Mouse (Mus musculus) adrenal gland, postnatal 10 days (tissue): ENCODE measurements around the gene Jak3. TPM values are rescaled to one million over a fixed set of nuclear protein-coding genes. Genes with fewer than 3 reads are reported as not detected.

Experiments used
- DNase-seq: peaks from one replicate; pipeline ENCODE4 v3.0.0; 2021; ENCODE audit warnings: mixed read lengths
- long read RNA-seq, 2 experiments: library from polyadenylated mRNA; stranded (forward); transcript quantifications; one replicate each; pipeline ENCODE4 v2.0.0; 2021
- total RNA-seq, 2 experiments: library from RNA; stranded (reverse); gene quantifications; 2 replicates each; pipeline ENCODE4 v1.2.3; 2021

The Jak3 gene
- 10 to 100 TPM; 18.5 to 25.9 TPM for total RNA-seq
- long read RNA-seq, experiment 1, full-length matches to known transcripts = 15 of 48 reads
- long read RNA-seq, experiment 1, partial matches to known transcripts = 24 of 48 reads
- long read RNA-seq, experiment 1, other reads (novel, unspliced or antisense) = 9 of 48 reads
- long read RNA-seq, experiment 2, full-length matches to known transcripts = 19 of 37 reads
- long read RNA-seq, experiment 2, partial matches to known transcripts = 6 of 37 reads
- long read RNA-seq, experiment 2, other reads (novel, unspliced or antisense) = 12 of 37 reads

DNA sequence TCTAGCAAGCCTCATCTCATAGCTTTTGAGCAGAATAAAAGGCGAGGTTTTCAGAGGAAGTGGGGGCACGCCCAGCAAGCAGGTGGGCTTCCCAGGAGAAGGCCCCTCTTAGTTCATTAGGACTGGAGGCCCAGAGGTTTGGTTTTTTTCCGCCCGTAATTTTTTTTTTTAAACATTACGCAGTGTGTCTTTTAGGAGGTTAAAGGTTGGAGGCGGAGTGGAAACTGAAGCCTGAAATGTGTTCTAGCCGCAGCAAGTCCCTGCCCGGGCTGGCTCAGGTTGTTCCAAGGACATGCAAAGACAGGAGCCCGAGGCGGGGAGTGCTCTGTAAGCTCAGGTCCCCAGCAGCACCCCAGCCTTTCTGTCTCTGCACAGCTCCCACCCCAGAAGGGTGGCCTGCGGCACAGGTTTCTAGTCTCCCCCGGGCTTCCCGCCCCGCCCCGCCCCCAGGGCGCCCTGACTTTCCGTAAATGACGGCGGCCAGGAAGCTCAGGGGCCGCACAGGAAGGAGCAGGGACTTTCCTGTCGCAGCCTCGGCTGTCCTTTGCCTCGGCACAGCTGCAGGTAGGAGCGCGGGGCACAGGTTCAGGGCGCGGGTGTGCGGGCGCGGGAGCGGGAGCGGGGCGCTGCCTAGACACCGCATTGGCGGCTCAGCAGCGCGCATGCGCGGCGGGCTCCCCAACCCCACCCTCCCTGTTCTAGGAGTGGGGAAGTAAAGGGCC lies at the start of gene Jak3:
Gene Jak3 (plus strand): TSS at position 277 of the 722 bp plus-strand sequence.
- peak; percentile 76 for DNase-seq

DNA sequence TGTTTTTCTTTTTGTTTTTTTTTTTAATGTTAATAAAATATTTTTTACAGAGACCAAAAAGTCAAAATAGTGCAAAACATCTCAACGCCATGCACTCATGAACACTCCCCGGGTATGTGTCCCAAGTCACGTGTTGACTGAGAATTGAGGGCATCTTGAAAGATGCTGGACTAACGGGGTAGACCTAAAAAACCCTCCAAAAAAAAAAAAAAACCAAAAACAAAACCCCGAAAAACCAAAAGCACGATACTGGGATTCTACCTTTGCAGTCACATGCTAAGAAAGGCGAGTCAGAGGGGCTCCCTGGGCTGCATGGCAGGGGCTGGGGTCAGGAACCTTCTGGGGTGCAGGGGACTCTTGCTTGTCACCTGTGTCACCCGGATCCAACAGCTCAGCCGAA lies 49.3 kb upstream of the Jak3 start:
- DNase-seq = no peak

DNA sequence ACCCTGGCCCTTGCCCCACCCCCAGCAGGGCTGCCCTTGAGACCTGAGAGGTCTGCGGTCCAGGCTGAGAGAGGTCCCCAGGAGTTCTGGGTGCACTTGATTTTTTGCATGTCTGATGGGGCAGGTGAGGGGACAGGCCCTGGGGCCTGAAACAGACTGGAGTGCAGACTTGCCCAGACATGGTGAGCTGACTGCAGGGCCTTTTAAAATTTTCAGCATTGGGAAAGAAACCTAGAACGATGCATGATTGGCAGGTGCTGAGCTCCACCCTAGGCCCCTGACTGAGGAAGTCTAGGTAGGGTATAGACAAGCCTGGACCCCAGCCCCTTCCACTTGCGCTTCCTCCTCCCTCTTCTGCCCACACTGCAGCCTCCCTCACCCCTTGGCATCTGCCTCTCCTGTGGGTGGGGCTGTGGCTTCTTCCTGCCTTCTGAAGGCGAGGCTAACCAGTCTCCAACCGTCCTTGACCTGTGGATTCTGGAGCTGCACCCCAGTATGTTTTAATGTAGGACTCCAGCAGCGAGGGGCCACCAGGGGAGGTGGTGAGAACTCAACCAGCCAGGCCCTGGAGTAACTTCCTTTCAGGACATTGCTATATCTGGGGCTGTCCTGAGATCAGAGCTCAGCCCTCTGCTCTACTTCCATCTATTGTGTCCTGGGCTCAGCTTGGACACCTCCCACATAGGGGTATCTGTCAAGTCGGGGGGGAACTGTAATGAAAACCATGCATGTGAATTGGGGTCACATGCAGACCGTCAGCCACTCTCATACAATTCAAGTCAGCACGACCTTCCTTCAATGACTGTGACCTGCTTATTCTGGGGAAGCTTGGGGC lies 48.6 kb upstream of the Jak3 start:
- peak; percentile 26 for DNase-seq

DNA sequence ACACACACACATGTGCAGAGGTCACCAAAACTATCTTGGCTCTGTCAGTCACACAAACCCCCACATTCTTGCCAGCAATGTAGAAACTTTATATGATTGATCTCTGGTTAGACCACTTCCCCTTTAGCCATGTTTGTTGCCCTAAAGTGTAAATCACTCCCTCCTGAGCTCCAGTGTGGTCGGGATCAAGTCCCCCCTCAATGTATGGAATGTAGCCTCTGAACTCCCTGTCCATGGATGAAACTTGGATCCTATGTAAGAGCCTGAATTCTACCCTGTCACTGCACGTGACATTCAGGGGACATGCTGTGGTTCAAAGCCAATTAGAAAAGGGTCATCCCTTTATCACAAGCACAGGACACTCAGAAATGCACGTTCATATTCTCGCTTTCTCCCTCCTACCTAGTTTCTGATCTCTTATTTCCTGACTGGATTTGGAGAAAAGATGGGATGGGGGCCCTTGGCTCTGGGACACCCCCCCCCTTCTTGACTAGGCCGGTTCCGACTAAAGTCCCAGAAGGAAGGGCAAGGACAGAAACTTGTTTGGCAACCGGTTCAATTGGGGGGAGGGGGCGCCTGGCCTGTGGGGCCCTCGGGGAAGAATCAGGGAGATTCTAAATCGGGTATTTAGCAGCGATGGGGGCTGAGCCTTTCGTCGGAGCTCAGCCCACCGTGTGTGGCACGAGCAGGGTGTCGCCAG lies 47.5 kb upstream of the Jak3 start:
- DNase-seq = no peak

DNA sequence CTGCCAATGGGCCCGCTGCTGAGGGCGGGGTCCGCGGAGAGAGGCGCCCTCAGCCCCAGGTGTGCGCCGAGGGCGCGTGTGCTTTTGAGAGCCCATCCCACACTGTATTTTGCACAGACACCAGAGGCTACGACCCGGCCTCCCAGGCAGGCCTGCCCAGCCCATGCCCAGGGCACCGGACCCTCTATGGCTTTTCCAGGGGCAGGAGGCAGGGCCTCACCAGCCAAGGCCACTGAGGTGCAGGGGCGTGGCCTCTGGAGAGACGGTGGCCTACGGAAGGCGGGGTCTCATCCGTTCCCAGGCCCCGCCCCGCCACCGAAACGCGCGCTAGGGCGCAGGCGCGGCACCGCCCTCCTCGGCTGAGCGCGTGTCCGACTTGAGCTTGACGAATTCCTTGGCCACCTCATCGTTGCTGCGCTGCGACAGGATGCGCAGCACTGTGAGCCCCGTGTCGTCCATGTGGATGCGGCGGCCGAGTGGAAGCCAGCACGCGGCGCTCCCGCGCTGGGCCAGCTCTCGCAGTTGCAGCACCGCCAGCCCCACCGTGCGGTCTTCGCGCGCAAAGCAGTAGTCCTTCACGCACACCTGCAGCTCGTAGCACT lies 46.9 kb upstream of the Jak3 start:
- peak; percentile 98 for DNase-seq

DNA sequence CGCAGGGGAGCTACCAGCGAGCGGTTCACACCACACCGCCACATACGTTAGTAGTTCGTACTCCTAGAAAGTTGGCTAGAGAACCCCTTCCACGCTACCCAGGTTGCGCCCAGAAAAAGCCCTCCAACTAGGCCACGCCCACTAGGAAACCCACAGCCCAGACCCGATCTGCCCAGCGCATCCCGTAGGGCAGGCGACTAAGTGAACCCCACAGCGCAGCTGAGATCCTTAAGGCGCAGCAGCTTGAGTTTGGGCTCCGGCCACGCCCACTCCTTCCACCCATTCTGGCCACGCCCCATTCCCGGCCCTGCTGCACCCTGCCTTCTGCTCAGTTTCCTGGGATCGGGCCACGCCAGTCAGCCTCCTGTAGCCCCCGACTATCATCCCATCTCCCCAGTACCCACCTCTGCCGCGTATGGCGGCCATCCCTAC lies 46.3 kb upstream of the Jak3 start:
- DNase-seq = peak; percentile 69

DNA sequence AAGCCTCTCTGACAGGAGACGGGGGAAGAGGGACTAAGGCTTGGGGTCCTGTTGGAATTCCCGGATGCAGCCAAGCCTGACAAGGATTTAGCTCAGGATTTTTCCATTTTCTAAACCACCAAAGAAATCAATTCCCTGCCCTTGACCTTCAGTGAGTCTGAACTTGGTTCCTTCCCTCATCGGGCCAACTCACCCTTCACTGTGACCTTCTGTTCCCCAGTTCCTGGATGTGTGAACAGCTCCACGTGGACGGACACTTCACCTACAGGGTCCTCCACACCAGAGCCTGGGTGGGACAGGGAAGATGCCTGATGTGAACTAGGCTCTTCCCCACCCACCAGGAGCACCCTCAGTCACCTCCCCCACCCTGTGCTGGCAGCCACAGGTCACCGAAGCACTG lies 45.3 kb upstream of the Jak3 start:
- DNase-seq = no peak

DNA sequence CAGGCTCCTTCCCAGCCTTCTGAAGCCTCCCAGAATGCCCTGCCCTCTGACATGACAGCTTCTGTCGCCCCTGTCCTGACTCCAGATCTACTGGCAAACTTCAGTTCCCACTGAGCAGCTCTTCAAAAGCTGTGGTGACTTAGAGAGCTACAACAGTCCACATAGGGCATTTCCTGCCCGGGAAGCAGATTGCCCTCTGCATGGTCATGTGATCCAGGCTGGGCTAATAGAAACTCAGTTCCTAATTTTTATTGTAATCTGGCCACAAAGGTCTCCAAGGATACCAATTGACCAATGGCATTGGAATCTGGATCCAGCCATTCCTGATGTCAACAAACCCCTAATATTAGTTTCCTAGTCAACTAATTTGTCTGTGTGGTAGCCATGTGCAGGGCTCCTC lies 44.2 kb upstream of the Jak3 start:
- no peak for DNase-seq

DNA sequence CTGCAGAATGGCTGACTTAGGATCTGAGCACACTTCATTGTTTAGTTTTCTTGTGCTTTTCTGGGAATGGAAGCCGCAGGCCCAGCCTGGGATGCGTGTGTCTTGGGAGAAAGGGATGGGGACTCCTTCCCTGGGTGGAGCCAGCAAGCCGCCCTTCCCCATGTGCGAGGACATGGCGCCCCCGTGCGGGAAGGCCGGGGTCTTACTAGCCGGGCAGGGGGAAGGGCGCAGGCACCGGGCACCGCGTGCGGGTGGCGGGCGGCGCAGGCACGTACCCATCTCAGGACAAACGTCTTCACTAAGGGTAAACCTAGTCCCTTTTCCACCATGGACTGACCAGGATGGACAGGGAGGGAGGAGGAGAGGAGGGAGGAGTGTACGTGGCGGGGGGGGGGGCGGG lies 42.9 kb upstream of the Jak3 start:
- DNase-seq = peak; percentile 75

DNA sequence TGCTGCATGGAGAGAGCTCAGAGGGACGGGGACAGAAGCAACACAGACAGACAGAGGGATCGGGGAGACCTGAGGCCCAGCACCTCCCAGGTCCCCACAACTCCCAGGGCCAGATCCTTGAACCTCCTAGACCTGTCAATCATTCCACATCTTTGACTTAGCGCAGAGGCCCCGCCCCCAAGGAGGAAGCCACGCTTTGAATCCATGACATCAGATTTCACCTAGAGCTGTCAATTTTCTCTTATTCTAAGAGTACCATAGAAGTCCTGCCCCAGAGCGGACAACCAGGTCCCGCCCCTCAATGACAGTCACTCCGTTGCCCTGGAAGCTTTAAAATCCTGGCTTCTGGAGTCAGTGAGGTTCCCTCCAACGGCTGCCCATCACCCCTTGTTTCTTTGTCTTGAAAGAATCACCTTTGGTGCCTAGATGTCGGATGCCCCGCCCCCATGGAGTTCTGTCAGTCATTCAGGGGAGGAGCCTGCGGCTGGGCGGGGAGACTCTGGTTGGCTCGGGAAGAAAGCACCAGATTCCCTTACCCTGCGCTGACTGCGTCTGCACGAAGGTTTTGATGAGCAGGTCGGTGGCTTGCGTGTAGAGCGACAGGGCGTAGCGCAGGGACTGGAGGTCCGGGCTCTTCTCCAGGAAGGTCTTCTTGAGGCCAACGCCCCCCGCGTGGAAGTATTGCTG lies 42.0 kb upstream of the Jak3 start:
- peak; percentile 79 for DNase-seq

DNA sequence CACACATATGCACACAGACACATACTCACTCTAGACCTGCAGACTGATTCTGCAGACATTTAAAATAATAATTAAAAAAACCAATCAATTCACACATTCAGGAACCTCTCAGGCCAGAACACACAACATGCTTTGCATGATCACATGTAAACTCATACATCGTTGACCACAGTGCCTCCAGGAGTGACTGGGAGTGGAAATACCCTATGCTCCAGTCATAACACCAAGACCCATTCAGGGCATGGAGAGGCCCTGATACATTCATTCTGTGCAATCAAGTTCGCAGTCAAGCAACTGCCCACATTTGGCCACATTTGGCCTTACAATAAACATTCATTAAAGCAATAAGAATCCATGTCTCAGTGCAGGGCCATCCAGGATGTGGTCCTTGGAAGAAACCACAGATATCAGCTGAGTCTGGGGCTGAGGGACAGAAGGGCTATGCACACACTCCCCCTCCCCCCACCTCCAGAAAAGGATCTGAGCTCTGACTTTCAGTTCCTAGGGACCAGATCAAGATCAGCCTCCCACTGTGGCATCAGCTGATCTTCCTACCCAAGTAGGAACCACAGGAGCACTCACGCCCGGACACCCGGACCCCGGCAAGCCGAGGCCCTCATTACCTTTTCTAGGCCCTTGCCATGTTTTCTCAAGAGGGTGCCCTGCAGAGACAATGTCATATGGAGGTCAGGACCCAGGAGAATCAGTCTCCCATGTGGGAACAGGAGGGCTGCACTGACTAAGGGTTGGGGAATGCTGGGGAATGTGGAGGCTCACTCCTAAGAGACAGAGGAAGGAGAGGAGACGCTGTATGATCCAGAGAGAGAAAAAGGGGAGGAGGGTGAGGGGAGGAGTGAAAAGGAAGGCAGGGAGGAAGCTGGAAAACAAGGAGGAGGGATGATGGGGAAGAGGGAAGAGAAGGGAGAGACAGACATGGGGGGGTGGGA lies 38.7 kb upstream of the Jak3 start:
- no peak for DNase-seq

DNA sequence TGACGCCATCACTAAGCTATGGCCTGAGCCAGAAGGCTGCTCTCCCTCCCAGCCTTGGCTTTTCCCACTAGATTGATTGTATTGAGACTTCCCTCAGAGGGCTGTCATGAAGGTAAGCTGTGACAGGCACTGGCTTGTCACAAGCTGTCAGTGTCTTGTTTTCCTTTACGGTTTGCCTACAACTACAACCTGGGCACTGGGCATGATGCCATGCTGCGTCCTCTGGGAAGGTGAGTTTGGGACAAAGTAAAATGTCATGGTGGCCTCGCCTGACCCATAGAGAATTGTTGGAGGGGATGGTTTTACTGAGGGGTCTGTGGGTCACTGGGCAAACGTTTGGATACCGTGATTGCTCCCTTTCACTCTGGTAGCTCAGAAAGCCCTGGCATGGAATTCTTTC lies 37.8 kb upstream of the Jak3 start:
- DNase-seq = no peak

DNA sequence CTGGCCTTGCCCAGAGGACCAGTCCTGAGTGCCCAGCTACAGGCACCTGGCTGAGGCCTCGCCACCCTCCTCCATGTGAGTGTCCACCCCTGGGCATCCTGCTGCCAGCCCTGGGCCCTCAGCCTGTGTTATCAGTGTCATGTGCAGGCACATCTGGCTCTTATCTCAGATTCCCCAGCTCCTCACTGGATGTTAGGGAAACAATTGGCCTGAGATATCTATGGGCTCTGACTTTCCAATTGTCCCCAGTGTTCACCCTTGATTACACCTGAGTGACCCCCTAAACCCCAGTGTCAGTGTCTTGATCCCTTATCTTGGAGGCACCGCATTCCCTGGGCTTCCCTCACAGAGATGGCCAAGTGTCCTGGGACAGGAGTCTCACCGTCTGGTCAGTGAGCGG lies 36.8 kb upstream of the Jak3 start:
- DNase-seq = no peak

DNA sequence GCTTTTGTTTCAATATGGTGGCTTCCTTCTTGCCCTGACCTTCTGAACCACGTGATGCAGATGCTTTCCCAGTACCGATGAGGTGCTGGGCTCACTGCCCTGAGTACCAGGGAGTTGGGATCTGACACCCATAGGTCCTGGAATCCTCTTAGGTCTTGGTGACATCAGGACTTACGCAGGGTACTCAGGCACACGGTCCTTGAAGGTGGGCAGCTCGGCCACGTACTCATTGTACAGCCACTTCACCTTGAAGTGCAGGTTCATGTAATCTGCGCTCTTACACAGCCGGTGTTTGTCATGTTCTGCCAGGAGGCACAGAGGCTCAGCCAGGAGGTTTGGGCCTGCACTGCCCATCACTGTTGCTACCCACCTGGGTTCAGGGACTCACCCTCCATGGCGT lies 30.6 kb upstream of the Jak3 start:
- DNase-seq = no peak

DNA sequence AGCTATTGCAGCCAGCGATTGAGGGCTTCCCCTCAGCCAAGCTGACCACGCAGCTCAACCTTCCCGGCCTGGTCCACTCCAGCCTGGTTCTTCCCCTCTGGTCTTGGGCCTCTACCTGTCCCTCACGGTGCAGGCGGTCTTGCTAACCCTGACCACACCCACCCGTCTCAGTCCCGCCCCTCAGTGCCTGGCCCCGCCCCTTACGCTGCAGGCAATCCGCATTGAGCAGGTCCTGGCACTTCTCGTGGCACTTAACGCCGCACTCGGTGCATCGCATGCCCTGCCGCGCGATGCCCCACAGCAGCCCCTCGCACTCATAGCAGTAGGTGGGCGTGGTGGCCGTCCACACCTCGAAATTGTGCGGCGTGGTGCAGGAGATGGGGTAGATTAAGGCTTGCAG lies 21.5 kb upstream of the Jak3 start:
- peak; percentile 65 for DNase-seq

DNA sequence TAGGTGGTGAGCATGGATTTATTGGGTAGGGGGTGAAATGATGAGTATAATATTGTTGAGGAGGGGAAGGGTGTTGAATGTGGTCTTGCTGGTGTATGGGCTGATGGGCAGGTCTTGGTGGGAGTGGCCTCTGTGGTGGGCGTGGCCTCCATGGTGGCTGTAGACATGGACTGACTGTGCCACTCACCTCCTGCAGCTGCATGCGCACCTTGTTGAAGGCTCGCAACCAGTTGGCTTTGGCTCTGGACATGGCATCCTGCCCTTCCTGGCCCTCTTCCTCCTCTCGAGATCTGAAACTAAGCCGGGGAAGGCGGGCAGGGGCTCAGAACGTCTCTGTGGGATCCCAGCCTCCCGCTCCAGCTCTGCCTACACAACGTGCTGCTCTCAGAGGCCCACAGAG lies 18.3 kb upstream of the Jak3 start:
- DNase-seq = no peak

DNA sequence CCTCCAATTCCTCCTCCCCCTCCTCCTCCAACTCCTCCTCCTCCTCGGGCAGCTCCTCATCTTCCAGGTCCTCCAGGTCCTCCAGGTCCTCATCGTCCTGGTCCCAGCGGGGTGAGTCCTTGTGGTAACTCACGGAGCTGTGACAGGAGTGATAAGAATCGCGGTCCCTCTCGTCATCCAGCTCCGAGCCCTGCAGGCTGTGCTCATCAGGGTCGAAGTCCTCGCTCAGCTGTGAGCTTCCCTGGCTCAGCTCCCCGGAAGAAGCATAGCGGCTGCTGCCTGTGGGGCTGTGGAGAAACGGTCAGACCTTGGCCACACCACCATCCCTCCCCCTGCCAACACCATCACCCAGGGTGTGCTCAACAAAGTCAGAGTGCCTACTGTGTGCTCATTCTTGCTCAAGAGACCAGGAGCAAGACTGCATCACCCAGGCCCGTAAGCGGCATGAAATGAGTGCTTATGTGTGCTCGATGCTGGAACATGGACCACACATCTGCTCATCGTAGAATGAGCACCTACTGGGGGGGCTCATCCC lies 17.5 kb upstream of the Jak3 start:
- no peak for DNase-seq

DNA sequence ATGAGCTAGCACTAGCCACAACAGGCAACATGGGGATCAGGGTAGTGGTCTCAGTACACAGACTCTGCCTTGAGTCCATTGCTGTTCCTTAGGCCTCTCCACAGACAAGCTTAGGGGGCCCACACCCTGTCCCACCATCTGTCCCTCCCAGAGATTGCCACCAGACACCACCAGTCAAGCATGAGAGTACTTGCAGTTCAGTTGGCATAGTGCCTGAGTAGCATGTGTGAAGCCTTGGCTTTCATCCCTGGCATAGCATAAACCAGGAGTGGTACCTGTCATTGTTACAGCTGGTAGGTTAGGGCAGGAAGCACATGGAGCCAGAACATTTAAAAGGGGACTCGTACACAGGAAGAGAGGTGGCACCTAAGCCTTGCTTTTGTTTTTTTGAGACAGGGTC lies 16.3 kb upstream of the Jak3 start:
- DNase-seq = no peak

DNA sequence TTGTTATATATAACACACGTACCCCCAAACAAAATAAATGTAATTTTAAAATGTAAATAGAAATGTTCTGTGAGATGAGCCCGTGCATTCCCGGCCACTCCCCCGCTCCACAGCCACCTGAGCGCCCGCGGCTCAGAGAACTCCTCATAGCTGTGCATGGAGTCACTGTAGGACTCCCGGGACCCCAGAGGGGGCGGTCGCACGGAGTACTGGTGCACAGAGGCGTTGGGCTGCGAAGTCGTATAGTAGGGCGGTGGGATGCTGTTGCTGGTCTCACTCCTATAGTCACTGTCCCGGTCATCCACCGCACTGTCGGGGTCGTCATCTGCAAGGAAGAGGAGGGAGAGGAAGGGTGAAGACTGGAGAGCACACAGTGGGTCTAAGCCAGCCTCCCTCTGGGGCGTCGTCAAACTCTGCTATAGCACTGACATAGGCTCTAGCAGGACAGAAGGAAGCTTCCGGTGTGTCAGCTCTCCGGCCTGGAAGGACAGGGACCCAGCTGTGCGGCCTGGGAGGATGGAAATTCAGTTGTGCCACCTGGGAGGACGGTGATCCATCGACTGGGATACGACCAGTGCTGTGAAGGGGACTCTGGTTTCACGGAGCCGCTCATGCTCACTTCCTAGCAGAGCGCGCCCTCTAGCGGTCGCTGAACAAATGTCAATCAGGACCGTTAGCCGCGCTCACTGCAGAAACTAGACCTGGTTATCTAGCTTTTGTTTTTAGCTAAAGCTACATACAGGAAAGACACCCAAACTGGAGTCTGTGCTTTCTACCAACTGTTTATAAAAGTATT lies 15.6 kb upstream of the Jak3 start:
- DNase-seq = peak; percentile 91
